18 mouse cellular contexts compared by ENCODE assay signal in genomic region chr10:20004786-20005185, GRCm38 (mm10).
DNase-seq lines count a peak whose midpoint lies in the region; ATAC-seq and TF ChIP-seq lines count a peak whose summit lies in the region.
"Had no signal": no experiment of that assay in that cellular context is flagged by ENCODE, and none has a peak within 500 bp of the region (broad histone marks: within the 10 kb centered on the region; RNA-seq: fewer than 3 reads in every experiment).

No protein-coding gene starts in this region.

- TF ChIP-seq EP300 in CH12.LX (IDR thresholded peaks at IDR 0.05; ENCODE audit: low read length) = no peak

- H3K4me3 ChIP-seq in CH12.LX (replicated peaks in 1 of 3; ENCODE audit: low read depth in 2 of 3, low read length in 2 of 3, poor library complexity in 1 of 3) = no peak overlapping the region
- H3K4me3 ChIP-seq in hindbrain, embryonic 11.5 days (ENCODE audit: low read depth, low read length) = no peak overlapping the region
- H3K4me3 ChIP-seq: embryonic facial prominence, embryonic 10.5 days; embryonic facial prominence, embryonic 12.5 days; forebrain, embryonic 13.5 days; forebrain, embryonic 15.5 days had no signal

- TF ChIP-seq POLR2A in CH12.LX (IDR thresholded peaks at IDR 0.05; ENCODE audit: low read depth, low read length) = no peak

- no peak for TF ChIP-seq CTCF in CH12.LX (conservative IDR thresholded peaks at IDR 0.05 in 1 of 2, IDR thresholded peaks at IDR 0.05 in 1 of 2; ENCODE audit: low read depth in 2 of 2, low read length in 2 of 2)

- peaks cover 22% of the 10 kb centered on the region for H3K9me3 ChIP-seq in CH12.LX (replicated peaks; ENCODE audit: low read length)
- no peaks in the 10 kb centered on the region for H3K9me3 ChIP-seq in hindbrain, embryonic 11.5 days (ENCODE audit: control insufficient read depth, low read length)
- H3K9me3 ChIP-seq: embryonic facial prominence, embryonic 10.5 days; embryonic facial prominence, embryonic 12.5 days; forebrain, embryonic 13.5 days; forebrain, embryonic 15.5 days had no signal

- H3K36me3 ChIP-seq in CH12.LX (replicated peaks in 1 of 2; ENCODE audit: control insufficient read depth in 1 of 2, insufficient read depth in 1 of 2, low read length in 1 of 2) = peaks cover 16 to 50% of the 10 kb centered on the region in 2 experiments
- no peaks in the 10 kb centered on the region for H3K36me3 ChIP-seq in hindbrain, embryonic 11.5 days (ENCODE audit: control insufficient read depth, insufficient read depth, low read length)
- H3K36me3 ChIP-seq: embryonic facial prominence, embryonic 10.5 days; embryonic facial prominence, embryonic 12.5 days; forebrain, embryonic 15.5 days had no signal

- no peak for ATAC-seq in hindbrain, embryonic 11.5 days (ENCODE audit: low FRiP score)
- ATAC-seq: forebrain, embryonic 13.5 days; forebrain, embryonic 15.5 days had no signal

- no peak for TF ChIP-seq RAD21 in CH12.LX (IDR thresholded peaks at IDR 0.05; ENCODE audit: low read depth, low read length)

- dilution Hi-C loops in CH12.LX (cut with MboI; ENCODE audit: extremely low pct_ligation_motif_present, extremely low pct_unique_long_range_greater_than_20kb, low sequenced_read_pairs) = no loop called here

- H3K27ac ChIP-seq in CH12.LX (ENCODE audit: insufficient read depth, low read depth) = peak overlapping the region; percentile 64
- no peak overlapping the region for H3K27ac ChIP-seq in hindbrain, embryonic 11.5 days (ENCODE audit: low read depth, low read length)
- H3K27ac ChIP-seq: embryonic facial prominence, embryonic 10.5 days; embryonic facial prominence, embryonic 12.5 days; forebrain, embryonic 13.5 days; forebrain, embryonic 15.5 days had no signal

- no peaks in the 10 kb centered on the region for H3K27me3 ChIP-seq in CH12.LX (replicated peaks)
- H3K27me3 ChIP-seq in hindbrain, embryonic 11.5 days (ENCODE audit: control insufficient read depth, insufficient read depth, low read length) = no peaks in the 10 kb centered on the region
- H3K27me3 ChIP-seq: embryonic facial prominence, embryonic 12.5 days; forebrain, embryonic 13.5 days; forebrain, embryonic 15.5 days had no signal

- in situ Hi-C loops in CH12.LX (cut with MboI; ENCODE audit: low pct_ligation_motif_present, low pct_unique_long_range_greater_than_20kb, low sequenced_read_pairs) = loop anchor here (10.0 kb wide), 1 partner anchor 60 kb away; no protein-coding TSS in a partner anchor

- peak overlapping the region; percentile 17 for H3K9ac ChIP-seq in CH12.LX (ENCODE audit: insufficient read depth, low read depth)
- no peak overlapping the region for H3K9ac ChIP-seq in hindbrain, embryonic 11.5 days (ENCODE audit: low read depth, low read length)
- H3K9ac ChIP-seq: embryonic facial prominence, embryonic 12.5 days; forebrain, embryonic 13.5 days; forebrain, embryonic 15.5 days; forebrain, postnatal 0 days had no signal

- peak; percentile 81 for DNase-seq in heart, adult 11 months
- no peak for DNase-seq in heart, adult 18-20 months
- DNase-seq in CD4-positive helper T cell, adult 2 months (ENCODE audit: low read depth, low spot score) = peak; percentile 19
- no peak for DNase-seq in CH12.LX (ENCODE audit: extremely low read depth)
- peak; percentile 30 for DNase-seq in naive thymus-derived CD4-positive, alpha-beta T cell, adult 2 months (ENCODE audit: low read depth)
- DNase-seq in hindbrain, embryonic 11.5 days (ENCODE audit: low spot score) = no peak
- no peak for DNase-seq in yolk sac, embryonic 10.5 days (ENCODE audit: low spot score)
- DNase-seq: adrenal gland, postnatal 25 days; cerebellum, adult 11 months; cerebellum, adult 18-20 months; cerebellum, adult 9-10 months; cerebellum, postnatal 10 days; cerebellum, postnatal 25 days; forebrain, postnatal 0 days had no signal

- H3K4me1 ChIP-seq in CH12.LX (ENCODE audit: control insufficient read depth in 1 of 2, insufficient read depth in 2 of 2) = peaks cover 15 to 62% of the 10 kb centered on the region in 2 experiments
- H3K4me1 ChIP-seq in hindbrain, embryonic 11.5 days (replicated peaks; ENCODE audit: control insufficient read depth, insufficient read depth, low read length) = no peaks in the 10 kb centered on the region
- H3K4me1 ChIP-seq: forebrain, embryonic 15.5 days had no signal

- H3K4me2 ChIP-seq in CH12.LX (ENCODE audit: insufficient read depth, low read depth, poor library complexity, severe bottlenecking) = peak overlapping the region; percentile 72
- H3K4me2 ChIP-seq in hindbrain, embryonic 11.5 days (replicated peaks; ENCODE audit: low read depth, low read length) = no peak overlapping the region
- H3K4me2 ChIP-seq: embryonic facial prominence, embryonic 12.5 days; forebrain, embryonic 13.5 days; forebrain, embryonic 15.5 days had no signal

- H3K79me2 ChIP-seq in CH12.LX (replicated peaks; ENCODE audit: control insufficient read depth, extremely low read depth, insufficient read depth, poor library complexity, severe bottlenecking) = peaks cover 31% of the 10 kb centered on the region

- 78% methylated on average over 4 of the region's 4 CpGs for WGBS in hindbrain, embryonic 11.5 days

TF ChIP-seq in CH12.LX, 34 proteins besides CTCF, POLR2A, EP300 and RAD21:
- TF ChIP-seq JUN (IDR thresholded peaks at IDR 0.05; ENCODE audit: insufficient read depth, low read depth, low read length) (no peak), ZKSCAN1 (IDR thresholded peaks at IDR 0.05; ENCODE audit: borderline replicate concordance, low read depth, low read length) (no peak), MAZ (IDR thresholded peaks at IDR 0.05; ENCODE audit: low read depth, low read length) (no peak), NELFE (IDR thresholded peaks at IDR 0.05; ENCODE audit: low read depth, low read length) (no peak), PAX5 (IDR thresholded peaks at IDR 0.05; ENCODE audit: low read length) (no peak), UBTF (IDR thresholded peaks at IDR 0.05; ENCODE audit: low read depth, low read length) (no peak), CHD2 (IDR thresholded peaks at IDR 0.05; ENCODE audit: low read length) (no peak), JUND (conservative IDR thresholded peaks at IDR 0.05; ENCODE audit: low read depth, low read length) (no peak), HCFC1 (IDR thresholded peaks at IDR 0.05; ENCODE audit: low read depth, low read length) (no peak), ETS1 (conservative IDR thresholded peaks at IDR 0.05; ENCODE audit: low read depth, low read length) (no peak), NRF1 (IDR thresholded peaks at IDR 0.05; ENCODE audit: low read depth, low read length) (no peak), USF2 (conservative IDR thresholded peaks at IDR 0.05; ENCODE audit: low read depth, low read length) (no peak), BHLHE40 (IDR thresholded peaks at IDR 0.05; ENCODE audit: low read depth, low read length) (no peak)

Comparison
In these comparisons a context has a peak if more than half of its experiments do, and no peak if none do; other contexts are left out.
1. DNase-seq: peak in heart, adult 11 months (single experiment), CD4-positive helper T cell, adult 2 months (single experiment) and naive thymus-derived CD4-positive, alpha-beta T cell, adult 2 months (single experiment); none in heart, adult 18-20 months (0 of 2), CH12.LX (single experiment), hindbrain, embryonic 11.5 days (single experiment) and yolk sac, embryonic 10.5 days (single experiment).